Mouse (Mus musculus) mouse embryonic stem cell (cell line): ENCODE results near the gene Aoah.

ENCODE experiments used
- in situ Hi-C, 2 experiments: fragments of 300-500 bp; cut with MboI; formaldehyde crosslinking; loops; 1 replicate in 1 of 2; 3 replicates in 1 of 2; pipeline ENCODE4 v1.14.3; 2019 to 2020; ENCODE audit warnings: low sequenced_read_pairs in 2 of 2, low pct_unique_long_range_greater_than_20kb in 1 of 2, mixed read lengths in 1 of 2; ENCODE audit not compliant: unreplicated experiment in 1 of 2

Aoah gene

DNA sequence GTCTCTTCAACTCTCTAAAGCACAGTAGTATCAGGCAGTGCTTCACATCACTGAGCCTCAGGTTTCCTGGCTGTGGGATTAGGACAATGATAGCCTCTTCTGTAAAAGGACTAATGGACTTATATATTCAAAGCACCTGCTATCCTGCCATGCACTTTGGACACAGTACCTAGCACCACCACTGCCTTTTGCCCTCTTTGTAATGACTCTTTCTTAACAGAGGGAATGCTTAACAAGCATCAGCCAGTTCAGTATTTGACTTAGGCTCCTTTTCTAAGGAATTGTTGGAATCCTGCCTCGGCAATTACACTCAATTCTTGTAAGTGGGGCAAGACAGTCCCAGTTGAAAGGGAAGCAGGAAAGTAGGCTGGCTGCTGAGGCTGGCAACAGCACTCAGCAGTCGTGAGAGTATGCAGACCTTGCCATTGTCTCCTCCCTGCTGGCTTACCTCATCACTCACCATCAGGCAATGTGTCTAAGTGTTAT lies 107.1 kb downstream of the Aoah start:
- in situ Hi-C loops, result loop anchor here in 1 of 2 experiments (10.0 kb wide), 1 partner anchor 66 kb away; no protein-coding TSS in a partner anchor

DNA sequence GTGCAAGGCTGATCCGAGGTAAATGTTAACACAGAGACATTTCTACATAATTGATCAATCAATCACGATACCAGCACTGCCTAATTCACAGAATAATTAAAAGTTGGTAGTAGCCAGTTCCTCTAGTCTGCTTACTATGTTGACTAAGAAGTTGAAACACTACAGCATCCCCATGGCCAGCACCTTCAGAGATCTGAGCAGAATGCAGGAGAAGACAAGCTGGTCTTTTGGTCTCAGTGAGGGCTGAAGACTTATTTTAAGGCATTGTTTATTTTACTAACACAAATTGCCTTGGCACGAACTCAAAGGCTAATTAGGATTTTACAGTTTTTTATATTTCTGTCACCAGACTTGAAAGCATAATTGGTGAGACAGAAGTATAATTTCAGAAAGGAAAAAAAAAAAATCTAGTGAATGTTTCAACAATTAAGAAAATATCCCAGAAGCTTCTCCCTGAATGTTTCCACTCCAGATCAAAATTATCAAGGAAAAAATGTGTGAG lies 107.8 kb downstream of the Aoah start:
- in situ Hi-C loops, result loop anchor here in 1 of 2 experiments (10.0 kb wide), 1 partner anchor 67 kb away; no protein-coding TSS in a partner anchor

DNA sequence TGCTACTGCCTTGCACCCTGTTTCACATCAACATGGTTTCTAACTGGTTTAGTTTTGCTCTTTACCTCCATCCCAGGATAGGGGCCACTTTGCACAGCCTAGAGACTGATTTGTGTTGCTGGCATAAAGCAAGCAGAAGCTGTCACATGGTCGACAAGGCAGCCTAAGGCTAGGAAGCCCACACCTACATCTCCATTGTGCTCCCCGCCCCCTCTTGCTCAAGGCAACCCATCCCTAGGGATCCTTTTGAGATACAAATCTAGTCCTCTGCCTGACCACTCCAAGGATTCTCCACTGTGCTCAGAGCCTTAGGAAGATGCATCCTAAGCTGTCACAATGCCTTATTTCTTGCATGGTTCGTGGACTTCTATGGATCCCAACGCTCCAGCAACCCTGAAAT lies 110.2 kb downstream of the Aoah start:
- in situ Hi-C loops, result loop anchor here in 1 of 2 experiments (10.0 kb wide), 1 partner anchor 69 kb away; no protein-coding TSS in a partner anchor

DNA sequence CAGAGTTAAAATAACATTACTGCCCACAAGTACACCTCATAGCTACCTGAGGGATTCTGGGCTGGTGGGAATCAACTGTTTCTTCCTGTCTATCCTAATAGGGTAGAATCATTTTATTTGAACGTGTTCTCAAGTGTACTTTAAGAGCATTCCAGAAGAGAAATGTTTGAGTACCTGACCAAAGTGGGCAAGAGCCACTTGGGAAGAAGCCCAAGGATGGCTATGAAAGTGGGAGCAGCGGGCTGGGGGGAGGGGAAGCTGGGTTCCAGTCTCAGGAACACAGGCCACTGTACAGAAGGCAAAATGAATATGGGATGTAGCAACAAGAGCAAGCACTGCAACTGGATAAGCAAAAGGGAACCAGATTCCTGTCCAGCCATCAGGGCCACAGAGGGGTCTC lies 111.3 kb downstream of the Aoah start:
- in situ Hi-C loops, result loop anchor here in 1 of 2 experiments (10.0 kb wide), 1 partner anchor 70 kb away; no protein-coding TSS in a partner anchor

DNA sequence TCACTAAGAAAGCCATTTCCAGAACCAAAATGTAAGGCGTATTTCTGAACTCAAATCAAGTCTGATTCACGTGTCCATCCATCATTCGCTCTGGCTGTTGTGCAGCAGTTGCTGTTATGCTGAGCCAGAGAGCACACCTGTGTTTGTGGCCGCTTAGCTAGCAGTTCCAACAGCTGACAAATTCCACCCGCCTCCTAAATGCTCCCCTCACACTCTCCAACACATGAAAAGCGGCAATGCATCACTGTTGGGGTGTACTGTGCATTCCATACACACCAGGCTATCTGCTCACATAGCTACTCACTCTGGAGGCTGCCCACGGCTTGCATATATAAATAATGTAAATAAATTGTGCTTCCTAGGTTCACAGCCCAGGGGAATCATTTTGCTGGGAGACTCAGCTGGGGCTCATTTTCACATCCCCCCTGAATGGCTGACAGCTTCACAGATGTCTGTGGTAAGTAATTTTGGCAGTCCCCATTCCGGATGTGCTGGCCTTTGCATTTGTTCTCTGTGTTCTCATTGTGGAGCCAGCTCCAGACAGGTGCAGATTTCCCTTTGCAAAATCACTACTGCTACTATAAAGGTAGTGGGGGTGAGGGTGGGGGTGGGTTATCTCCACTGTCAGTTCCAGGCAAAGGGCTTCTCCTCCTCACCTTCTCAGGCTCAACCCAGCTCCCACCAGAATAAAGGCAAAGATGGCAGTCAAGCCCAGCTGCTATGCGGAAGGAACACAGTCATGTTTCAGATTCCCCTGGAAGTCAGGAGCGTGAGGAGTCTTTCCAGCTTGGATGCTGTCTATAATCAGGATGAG lies 123.0 kb downstream of the Aoah start:
- in situ Hi-C loops, result no loop called here

DNA sequence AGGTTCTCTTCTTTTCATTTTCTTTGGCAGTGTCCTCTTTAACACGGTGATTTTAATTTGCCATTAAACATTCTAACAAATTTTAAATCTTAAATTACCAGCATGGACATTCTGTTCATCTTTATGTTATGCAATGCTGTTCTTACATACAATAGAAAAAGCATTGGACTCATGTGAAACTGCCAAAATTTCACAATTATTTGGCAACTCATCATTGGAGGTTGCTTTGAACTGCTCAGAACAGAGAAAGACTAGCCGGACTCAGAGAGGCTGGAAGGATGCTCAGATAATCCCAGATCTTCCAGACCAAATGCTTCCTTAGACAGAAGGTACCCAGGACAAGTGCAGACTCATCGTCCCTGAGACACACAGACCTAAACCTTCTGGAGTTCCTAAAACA lies 126.5 kb downstream of the Aoah start:
- in situ Hi-C loops, result no loop called here

DNA sequence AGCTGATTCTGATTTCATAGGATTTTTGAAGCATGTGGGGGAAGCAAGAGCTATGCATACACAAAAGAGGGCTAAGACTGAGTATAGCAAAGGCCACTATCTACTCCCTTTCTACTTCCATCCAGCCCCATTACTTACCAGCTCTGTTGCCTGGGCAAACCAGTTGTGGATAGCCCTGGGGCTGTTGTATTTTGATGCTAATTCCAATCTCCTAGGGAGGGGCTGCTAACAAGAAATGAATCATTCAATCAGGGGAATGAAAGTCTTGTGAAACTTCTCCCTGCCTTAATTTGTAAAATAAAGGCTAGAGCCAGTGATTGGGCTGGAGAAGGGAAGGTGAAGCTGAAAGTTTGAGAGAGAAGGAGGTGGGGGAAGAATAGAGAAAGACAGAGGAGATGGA lies 142.1 kb downstream of the Aoah start:
- in situ Hi-C loops, result loop anchor here in 1 of 2 experiments (25.0 kb wide), 1 partner anchor 201 kb away; the partner anchor contains the start of genes Olfr1368 and Olfr263

DNA sequence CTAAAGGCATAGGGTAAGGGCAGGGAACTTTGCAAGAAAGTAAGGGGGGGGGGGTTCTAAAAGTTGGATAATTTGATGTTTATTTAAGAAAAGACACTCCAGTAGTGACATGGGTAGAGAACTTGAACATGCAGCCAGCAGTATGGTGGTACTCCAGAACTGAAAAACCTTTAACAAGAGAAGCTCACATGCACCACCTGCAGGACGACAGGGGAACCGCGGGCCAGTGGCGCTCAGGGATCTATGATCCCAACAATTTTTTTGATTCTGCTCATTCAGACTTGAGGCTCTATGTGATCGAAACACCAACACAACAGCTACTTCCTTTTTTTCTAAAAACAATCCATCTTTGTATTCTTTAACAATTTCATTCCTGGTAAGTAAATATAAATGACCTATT lies 143.5 kb downstream of the Aoah start:
- in situ Hi-C loops, result loop anchor here in 1 of 2 experiments (25.0 kb wide), 1 partner anchor 200 kb away; the partner anchor contains the start of genes Olfr1368 and Olfr263

DNA sequence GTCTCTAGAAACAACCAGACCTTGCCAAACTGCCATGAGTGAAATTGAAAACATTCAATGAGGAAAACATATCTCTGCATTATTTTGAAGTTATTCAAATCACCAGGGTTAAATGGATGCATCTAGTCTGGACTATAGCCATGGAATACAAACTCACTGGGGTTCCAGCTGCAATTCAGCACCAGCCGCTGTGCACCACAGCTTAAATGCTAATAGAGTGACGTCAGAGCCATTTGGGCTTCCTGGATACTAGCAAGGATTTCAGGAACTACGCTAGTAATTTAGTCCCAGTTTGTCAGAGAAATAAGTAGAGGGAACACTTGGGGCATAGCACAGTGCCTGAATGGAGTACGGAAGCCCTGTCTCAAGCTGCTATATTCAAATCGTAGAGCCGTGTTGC lies 145.2 kb downstream of the Aoah start:
- in situ Hi-C loops, result loop anchor here in 1 of 2 experiments (25.0 kb wide), 1 partner anchor 198 kb away; the partner anchor contains the start of genes Olfr1368 and Olfr263

DNA sequence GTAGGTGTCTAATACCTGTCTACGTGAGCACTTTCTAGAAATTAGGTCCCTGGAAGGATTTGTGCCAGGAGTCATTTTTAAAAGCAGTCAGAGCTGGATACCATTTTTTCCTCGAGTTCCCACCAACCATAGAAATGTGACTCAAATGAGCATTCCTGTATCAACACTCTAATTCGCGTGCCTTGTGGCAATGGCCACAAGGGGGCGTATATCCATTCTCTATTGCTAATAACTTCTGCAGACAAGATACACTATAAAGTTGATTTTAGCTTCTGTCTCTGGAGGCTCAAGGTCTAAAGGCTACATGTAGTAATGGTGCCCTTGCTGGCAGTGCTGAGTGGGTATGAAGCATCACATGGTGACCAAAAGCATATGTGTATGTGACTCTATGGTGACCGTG lies 146.5 kb downstream of the Aoah start:
- in situ Hi-C loops, result loop anchor here (5.0 to 25.0 kb wide), 2 partner anchors 87 to 197 kb away; partner anchors contain the start of genes Olfr1368 (in 1 of the 2) and Olfr263 (in 1 of the 2)

DNA sequence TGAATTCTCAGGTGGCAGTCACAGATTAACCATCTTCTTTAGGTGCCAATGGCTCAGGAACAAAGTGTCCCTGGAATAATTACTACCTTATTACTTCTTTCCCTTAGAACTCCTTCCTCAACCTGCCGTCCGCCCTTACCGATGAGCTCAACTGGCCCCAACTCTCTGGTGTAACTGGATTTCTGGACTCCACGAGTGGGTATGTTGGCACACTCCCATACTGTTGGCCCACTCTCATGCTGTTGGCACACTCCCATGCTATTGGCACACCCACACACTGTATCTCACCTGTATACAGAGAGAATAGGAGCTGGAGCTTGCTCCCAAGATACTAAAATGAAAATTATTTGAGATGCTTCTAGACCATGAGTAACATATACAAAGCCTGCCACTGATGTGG lies 147.8 kb downstream of the Aoah start:
- in situ Hi-C loops, result loop anchor here (5.0 to 25.0 kb wide), 2 partner anchors 86 to 196 kb away; partner anchors contain the start of genes Olfr1368 (in 1 of the 2) and Olfr263 (in 1 of the 2)

DNA sequence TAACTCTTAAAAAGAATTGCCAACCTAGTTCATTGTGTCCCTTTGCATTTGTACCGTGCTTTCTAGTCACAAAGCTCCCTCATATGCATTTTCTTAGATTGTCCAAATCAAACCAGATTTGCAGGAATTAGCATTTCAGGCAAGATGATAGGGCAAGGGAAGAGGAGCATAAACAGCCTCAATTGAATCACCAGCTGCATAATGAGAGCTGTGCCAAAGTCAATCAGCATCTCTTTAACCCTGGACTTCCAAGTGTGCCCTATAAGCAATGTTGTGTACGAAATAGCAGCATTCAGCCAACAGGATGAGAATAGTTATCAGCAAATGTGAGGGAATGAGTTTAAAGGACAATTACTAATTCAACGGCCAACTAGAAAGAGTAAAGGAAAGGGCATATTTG lies 169.2 kb downstream of the Aoah start:
- in situ Hi-C loops, result no loop called here

DNA sequence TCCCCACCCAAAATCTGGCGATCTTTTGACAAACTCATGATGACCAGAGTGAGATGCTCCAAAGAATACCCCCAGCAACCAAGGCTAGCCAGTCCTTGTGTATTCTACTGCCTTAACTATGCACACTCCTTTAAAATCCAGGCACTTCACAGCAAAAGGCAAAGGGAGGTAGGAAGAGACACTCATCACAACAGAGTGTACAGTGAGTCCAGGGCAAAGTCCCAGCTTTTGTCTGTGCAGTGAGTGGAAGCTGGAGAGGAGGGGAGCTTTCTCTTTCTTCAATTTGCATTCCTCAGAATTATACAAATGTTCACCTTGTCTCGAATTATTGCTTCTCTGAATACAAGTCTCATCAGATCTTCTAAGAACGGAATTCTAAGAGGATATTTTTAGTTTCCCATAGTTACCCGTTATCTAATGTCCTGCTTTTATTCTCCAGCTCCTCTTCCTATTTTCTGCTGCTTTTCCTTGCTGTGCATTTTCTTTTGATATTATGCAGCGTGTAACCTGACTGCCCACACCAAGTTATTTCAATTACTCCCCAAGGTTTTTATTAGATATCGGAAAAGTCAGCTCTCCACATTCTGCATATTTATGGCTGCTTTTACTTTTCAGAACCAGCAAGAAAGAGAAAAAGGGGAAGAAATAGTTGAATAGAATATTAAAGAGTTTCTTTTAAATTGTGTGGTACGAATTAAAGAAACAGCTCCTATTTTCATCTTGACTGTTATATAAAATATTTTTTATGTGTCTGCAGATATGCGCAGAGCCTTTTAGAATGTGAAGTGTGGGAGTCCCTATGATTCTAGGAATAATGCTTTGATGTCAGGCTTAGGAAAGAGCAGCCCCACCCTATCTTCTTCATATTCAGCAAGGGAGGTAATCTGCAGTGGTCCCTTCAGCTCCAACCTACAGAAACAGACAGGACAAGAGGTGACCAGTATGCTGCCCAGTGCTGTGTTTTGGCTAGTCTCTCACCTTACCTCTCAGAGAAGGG lies 187.6 kb downstream of the Aoah start:
- in situ Hi-C loops, result no loop called here

DNA sequence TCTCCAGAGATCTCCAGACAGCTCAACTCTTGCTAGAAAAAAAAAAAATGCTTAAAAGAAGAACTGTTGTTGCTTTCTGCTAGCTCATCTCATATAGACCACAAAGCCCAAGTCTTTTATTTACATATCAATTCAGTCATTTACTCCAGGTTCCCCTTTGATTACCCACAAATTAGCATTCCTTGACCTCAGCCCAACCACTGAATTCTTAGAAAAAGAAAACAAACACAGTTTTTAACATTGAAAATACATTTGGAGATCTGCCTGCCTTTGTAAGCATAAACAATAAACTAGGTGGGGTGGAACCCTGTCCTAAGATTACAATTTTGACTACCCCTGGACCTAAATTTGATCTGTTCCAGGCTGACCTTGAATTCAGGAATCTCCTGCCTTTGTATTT lies 191.6 kb downstream of the Aoah start:
- in situ Hi-C loops, result no loop called here

DNA sequence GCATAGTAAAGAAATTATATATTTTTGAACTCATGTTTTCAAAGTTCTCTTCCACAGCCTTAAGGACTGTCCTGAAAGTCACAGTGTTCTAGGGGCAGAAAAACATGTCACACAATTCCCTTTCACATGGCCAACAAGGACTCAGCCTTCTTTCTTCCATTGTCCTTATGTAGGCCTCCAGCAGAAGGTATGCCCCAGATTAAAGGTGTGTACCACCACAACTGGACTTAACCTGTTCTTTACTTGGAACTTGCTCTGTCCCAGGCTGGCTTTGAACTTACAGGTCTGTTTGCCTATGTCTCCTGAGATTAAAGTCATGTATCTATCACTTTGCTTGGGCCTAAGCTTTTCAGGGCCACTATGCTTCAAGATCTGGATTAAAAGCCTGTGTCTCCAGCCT lies 192.0 kb downstream of the Aoah start:
- in situ Hi-C loops, result no loop called here

DNA sequence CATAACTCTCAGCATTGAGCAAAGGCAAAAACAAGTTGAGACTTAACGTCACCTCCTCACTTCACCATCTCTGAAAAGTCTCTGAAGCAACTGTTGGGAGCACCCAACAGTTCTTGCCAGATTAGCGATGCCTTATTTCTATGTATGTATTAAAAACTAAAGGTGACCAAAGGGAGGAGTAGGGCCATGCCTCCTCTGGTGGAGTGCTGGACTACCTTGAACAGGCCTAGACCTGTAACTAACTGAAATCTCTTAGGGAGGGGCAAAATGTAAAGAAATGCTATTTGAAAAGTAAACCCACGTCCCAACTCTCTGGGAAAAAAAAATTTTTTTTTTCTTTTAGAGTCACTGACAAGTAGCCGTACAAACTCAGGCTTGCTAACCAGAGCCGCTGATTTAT lies 211.3 kb downstream of the Aoah start:
- in situ Hi-C loops, result no loop called here

DNA sequence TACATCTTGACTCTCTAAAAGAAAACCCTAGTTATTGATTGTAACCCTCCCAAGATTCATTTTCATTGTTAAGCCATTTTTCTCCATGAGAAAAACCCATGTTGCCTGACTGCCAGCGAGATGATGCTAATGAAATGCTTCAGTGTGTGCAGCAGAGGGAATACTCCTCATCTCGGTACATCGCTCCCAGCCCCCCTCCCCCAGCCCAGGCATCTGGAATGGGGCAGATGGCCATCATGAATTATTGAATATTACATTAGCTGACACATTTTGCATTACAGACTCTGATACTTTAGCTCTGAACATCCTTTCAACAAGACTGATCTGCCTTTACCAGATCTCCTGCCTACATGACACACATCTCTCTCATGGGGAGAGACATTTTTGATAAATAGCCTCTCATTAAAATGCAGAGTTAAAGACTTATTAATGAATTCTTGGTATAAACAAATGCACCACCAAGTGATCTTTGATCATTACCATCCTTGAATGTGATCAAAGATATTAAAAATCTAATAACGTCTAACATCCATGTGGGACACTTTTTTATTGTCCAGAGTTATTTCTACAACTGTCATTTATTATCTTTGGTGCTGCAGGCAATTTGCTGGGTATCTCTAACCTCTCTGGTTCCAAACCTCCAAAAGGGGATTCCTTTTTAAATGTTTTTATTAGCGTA lies 211.9 kb downstream of the Aoah start:
- in situ Hi-C loops, result no loop called here

DNA sequence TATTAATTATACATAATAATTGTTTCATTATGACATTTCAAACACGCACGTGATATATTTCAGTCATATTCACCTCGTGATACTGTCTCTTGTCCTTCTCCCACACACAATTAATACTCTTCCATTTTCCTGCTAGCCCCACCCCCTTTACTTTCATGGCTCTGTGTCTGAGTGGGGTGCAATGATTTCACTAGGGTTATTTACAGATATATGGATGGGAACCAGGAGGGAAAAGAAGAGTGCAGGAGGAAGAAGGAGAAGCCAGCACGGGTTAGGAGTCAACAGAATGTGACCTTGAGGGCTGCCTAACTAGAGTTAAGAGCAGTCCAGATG lies 212.4 kb downstream of the Aoah start:
- in situ Hi-C loops, result no loop called here
